Mouse (Mus musculus): Measurements from ENCODE around the gene Chn2.

Gene Chn2

GRCm38 (mm10) chr6:54043536-54043935 lies 4.2 kb downstream of the Chn2 start:
- no peak for DNase-seq

- no peak for DNase-seq
Observed at GRCm38 (mm10) chr6:54045748-54046721, 6.7 kb downstream of the Chn2 start.

GRCm38 (mm10) chr6:54046884-54047747 lies 7.8 kb downstream of the Chn2 start:
- DNase-seq = no peak

- no peak for DNase-seq
Observed at GRCm38 (mm10) chr6:54048768-54049167, 9.4 kb downstream of the Chn2 start.

GRCm38 (mm10) chr6:54051173-54051572 lies 11.8 kb downstream of the Chn2 start:
- DNase-seq = no peak

- no peak for DNase-seq
Observed at GRCm38 (mm10) chr6:54052124-54052523, 12.8 kb downstream of the Chn2 start.

- DNase-seq = no peak
Observed at GRCm38 (mm10) chr6:54052666-54053065, 13.3 kb downstream of the Chn2 start.

GRCm38 (mm10) chr6:54053316-54053715 lies 14.0 kb downstream of the Chn2 start:
- DNase-seq = no peak

- no peak for DNase-seq
Observed at GRCm38 (mm10) chr6:54055387-54055786, 16.0 kb downstream of the Chn2 start.

GRCm38 (mm10) chr6:54056548-54057532 lies 17.5 kb downstream of the Chn2 start:
- DNase-seq = no peak

GRCm38 (mm10) chr6:54057661-54058060 lies 18.3 kb downstream of the Chn2 start:
- DNase-seq = no peak

- DNase-seq = no peak
Observed at GRCm38 (mm10) chr6:54058837-54059236, 19.5 kb downstream of the Chn2 start.

GRCm38 (mm10) chr6:54060258-54060657 lies 20.9 kb downstream of the Chn2 start:
- DNase-seq = no peak

GRCm38 (mm10) chr6:54061375-54061774 lies 22.0 kb downstream of the Chn2 start:
- DNase-seq = no peak

- no peak for DNase-seq
Observed at GRCm38 (mm10) chr6:54063878-54064277, 24.5 kb downstream of the Chn2 start.

- DNase-seq = no peak
Observed at GRCm38 (mm10) chr6:54067380-54067779, 28.0 kb downstream of the Chn2 start.

- DNase-seq = no peak
Observed at GRCm38 (mm10) chr6:54068882-54069281, 29.5 kb downstream of the Chn2 start.

- no peak for DNase-seq
Observed at GRCm38 (mm10) chr6:54070736-54071135, 31.4 kb downstream of the Chn2 start.

GRCm38 (mm10) chr6:54071478-54071877 lies 32.1 kb downstream of the Chn2 start:
- DNase-seq = no peak

- no peak for DNase-seq
Observed at GRCm38 (mm10) chr6:54074454-54074853, 35.1 kb downstream of the Chn2 start.

- DNase-seq = no peak
Observed at GRCm38 (mm10) chr6:54075419-54075818, 36.1 kb downstream of the Chn2 start.

- no peak for DNase-seq
Observed at GRCm38 (mm10) chr6:54076625-54077024, 37.3 kb downstream of the Chn2 start.
